Mouse (Mus musculus): Measurements from ENCODE around the gene Tom1l1. TPM values are rescaled to one million over a fixed set of nuclear protein-coding genes. Genes with fewer than 3 reads are reported as not detected.

Tom1l1 gene
- total RNA-seq, 2 experiments from 2014 or later = 11.7 to 13.9 TPM

GRCm38 (mm10) chr11:90623477-90623876, 64.7 kb downstream of the Tom1l1 start:
- intact Hi-C loops (cut with DNase I) = loop anchor here (5.0 kb wide), 1 partner anchor 436 kb away; the partner anchor contains the start of gene Gm45716
- DNase-seq = no peak

GRCm38 (mm10) chr11:90622500-90622899, 65.7 kb downstream of the Tom1l1 start:
- intact Hi-C loops (cut with DNase I) = loop anchor here (5.0 kb wide), 1 partner anchor 435 kb away; the partner anchor contains the start of gene Gm45716

GRCm38 (mm10) chr11:90622044-90622443, 66.1 kb downstream of the Tom1l1 start:
- intact Hi-C loops (cut with DNase I) = loop anchor here (5.0 kb wide), 1 partner anchor 435 kb away; the partner anchor contains the start of gene Gm45716
- no peak for DNase-seq

More at GRCm38 (mm10) chr11:90622500-90622899, 65.7 kb downstream of the Tom1l1 start:
- no peak for DNase-seq

- no peak for DNase-seq
- intact Hi-C loops (cut with DNase I) = no loop called here
Measured at GRCm38 (mm10) chr11:90616431-90616830, 71.7 kb downstream of the Tom1l1 start.

GRCm38 (mm10) chr11:90614743-90615142, 73.4 kb downstream of the Tom1l1 start:
- DNase-seq = no peak
- intact Hi-C loops (cut with DNase I) = loop anchor here (5.0 kb wide), 1 partner anchor 307 kb away; no protein-coding TSS in a partner anchor

GRCm38 (mm10) chr11:90612118-90612517, 76.0 kb downstream of the Tom1l1 start:
- intact Hi-C loops (cut with DNase I) = loop anchor here (5.0 kb wide), 1 partner anchor 305 kb away; no protein-coding TSS in a partner anchor
- no peak for DNase-seq

- intact Hi-C loops (cut with DNase I) = no loop called here
- DNase-seq = no peak
Measured at GRCm38 (mm10) chr11:90603066-90603465, 85.1 kb downstream of the Tom1l1 start.

GRCm38 (mm10) chr11:90595826-90596225, 92.3 kb downstream of the Tom1l1 start:
- DNase-seq = no peak
- intact Hi-C loops (cut with DNase I) = no loop called here

Other genes starting within 250 kb of the Tom1l1 start
- gene Stxbp4, start 50.3 kb downstream of the Tom1l1 start, total RNA-seq (2021) = 10 to 100 TPM; 13.8 to 15.4 TPM
- 10 to 100 TPM; 21.5 to 21.8 TPM for gene Cox11, start 50.2 kb downstream of the Tom1l1 start, total RNA-seq (2021)

Data from gastrocnemius, postnatal 36 days (tissue).